Mouse (Mus musculus) adipocyte (in vitro differentiated cells): ENCODE results near the gene Rpl35.

ENCODE experiments used
- DNase-seq: peaks from one replicate; pipeline ENCODE4 v3.0.0-alpha.2; 2016; ENCODE audit warnings: low spot score

Gene Rpl35

DNA sequence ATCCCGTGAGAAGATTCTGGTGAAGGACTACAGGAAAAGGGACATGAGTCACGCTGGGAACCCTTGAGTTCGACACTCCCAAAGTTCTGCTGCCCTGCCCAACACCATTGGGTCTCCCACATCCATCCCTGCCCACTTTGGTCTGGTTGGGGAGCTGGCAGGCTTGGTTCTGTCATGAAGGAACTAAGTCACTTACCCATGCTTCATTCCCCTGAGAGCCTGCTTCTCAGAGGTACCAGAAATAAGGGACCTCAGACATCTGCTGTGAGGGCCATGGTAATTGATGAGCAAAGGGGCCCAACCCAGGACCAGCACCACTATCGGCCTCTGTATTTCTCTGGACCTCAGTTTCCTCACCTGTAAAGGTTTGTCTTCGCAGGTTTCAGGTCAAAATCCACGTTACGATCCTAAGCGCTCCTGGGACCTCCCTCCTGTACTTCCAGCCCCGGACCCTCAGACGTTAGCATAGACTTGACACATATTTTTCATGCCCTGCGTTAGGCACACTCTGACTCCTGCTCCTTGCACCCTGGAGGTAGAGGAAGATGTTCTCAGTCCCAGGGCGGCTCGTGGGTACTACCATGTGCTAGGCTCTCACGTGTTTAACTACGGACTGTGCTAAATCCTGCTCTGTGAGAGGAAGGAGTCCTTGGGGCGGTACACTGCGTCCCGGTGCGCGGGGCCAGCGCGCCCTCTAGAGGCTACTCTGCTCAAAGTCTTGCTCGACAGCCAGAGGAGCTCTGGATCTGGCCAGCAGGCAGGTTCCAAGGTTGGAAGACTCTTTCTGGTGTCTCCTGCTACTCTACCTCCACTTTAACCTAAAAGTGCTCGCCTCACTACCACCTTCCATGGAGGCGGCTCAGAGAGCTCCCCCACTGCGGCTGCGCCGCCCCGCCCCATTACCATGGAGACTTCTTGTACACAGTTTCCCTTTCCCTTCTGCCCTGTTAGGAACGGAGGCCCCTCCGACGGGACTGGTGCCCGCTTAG is 7.7 kb downstream of the Rpl35 start, which contains the start of gene Wdr38:
TSS of gene Wdr38 (plus strand) at position 91 of the 989 bp plus-strand sequence.
- peak; percentile 90 for DNase-seq

GRCm38 (mm10) chr2:38992452-38992851 is 13.0 kb downstream of the Rpl35 start:
- DNase-seq, result peak; percentile 50

DNA sequence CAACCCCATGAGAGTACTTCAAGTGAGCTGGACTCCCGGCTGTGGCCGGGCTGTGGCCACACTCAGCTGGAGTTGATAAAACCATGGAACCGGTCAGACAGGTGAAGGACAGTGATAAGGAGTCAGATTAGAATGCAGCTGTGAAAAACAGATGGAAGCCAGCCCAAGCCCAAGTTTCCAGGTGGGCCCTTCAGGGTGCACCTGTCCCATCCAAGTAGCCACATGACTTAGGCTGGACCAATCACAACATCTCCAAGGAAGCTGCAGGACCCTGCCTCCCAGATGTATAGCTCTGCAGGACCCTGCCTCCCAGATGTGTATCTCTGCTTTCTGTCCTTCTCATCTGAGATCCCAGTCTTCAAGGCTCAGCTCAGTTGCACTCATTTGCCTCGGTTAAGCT is 13.4 kb downstream of the Rpl35 start:
- no peak for DNase-seq

GRCm38 (mm10) chr2:38988929-38989328 is 16.5 kb downstream of the Rpl35 start:
- no peak for DNase-seq

GRCm38 (mm10) chr2:38987803-38988510 is 17.5 kb downstream of the Rpl35 start:
- peak; percentile 70 for DNase-seq

DNA sequence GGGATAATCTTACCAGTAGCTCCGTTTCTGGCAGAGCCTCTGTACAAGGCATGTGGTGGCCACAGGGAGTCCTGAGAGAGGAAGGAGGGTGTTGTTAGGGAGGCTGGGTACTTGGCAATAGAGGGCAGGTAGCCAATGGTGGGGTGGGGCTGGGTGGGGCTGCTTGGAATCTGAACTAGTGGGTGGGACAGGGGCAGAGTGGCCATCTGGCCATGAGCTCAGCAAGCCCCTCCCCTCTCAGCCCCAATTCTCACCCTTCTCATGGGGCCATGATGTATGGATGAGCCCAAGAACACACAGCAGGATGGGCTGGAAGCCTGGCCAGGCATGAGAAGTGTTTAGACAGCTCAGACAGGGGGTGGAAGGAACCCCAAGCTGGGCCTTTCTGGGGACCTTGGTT is 18.1 kb downstream of the Rpl35 start:
- DNase-seq, result peak; percentile 49

- peak; percentile 96 for DNase-seq
These were observed 18.8 kb downstream of the Rpl35 start for GRCm38 (mm10) chr2:38986580-38986979.

DNA sequence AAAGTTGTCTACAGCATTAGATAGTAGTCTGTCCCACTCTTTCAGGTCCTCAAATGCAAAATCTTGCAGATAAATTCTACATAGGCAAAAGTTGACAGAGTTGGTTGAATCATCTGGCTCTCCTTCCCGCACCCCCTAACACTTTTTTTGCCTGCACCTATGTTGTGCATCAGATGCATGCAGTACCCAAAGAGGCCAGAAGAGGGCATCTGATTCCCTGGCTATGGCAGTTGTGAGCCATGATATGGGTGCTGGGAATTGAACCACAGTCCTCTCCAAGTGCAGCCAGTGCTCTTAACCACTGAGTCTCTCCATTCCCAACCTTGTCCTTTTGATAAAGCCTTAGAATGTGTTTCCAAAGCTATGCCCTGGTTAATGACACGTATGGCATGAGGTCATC is 22.0 kb downstream of the Rpl35 start:
- no peak for DNase-seq

DNA sequence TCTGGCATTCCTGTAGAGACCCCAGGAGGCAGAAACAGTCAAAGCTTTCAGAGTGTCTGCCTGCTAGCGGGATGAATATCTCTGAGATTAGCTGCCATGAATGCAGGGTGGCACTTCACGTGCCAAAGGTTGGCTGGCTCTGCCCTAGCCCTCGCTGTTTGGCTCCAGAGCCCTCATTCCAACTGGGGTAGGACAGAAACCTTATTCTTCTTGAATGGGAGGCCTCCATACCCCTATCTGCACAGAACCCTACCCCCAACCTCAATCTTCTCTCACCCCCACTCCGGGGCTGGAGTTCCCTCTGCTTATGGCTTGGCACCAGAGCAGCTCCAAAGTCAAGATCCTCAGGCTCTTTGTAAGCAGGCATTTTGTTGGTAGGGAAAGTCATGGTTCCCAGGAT is 27.6 kb downstream of the Rpl35 start:
- no peak for DNase-seq

DNA sequence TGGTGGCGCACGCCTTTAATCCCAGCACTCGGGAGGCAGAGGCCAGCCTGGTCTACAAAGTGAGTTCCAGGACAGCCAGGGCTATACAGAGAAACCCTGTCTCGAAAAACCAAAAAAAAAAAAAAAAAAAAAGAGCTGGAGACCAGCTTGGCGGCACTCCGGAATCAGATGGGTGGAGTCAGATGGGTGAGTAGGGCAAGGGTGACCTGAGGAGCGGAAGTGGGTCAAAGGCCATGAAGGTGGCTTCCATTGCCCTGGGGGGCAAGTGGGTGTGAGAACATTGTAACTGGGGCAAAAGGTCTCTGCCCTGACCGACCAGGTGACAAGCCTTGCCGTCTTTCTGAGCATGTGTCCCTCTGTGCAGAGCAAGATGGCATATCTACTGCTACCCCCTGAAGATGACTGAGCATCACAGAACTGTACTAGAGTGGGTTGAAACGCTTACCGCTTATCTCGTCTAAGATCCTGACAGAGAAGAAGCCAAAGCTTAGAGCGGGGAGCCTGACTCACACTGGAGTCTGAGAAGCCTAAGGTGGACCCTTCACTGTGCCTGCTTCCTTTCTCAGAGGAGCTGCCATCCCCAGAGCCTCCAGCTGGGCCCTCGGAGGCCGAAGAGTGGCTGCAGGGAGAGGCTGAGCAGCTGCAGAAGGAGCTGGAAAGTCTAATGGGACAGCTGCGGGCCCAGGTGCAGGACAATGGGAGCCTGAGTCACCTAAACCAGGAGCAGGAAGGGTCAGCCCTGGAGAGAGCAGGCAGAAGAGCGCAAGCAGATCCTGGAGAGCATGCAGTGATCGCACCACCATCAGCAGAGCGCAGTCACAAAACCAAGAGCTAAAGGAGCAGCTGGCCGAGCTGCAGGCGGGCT is 29.3 kb downstream of the Rpl35 start:
- no peak for DNase-seq

DNA sequence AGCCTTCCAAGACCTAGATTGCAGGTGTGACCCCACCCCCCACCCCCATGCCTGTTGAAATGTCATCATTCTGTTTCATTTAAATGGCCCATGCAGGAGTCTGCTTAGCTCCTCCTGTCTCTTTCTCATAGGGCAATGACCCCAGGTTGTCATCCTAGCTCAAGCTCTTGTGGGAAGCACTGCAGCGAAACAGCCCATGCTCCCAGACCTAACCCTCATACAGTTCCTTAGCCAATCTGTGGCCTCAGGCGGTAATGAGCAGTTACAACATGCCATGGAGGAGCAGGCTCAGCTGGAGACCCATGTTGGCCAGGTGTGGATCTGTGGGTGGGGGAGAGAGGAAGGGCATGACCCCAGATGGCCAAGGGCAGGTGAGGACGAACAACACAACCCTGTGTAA is 30.2 kb downstream of the Rpl35 start:
- no peak for DNase-seq

DNA sequence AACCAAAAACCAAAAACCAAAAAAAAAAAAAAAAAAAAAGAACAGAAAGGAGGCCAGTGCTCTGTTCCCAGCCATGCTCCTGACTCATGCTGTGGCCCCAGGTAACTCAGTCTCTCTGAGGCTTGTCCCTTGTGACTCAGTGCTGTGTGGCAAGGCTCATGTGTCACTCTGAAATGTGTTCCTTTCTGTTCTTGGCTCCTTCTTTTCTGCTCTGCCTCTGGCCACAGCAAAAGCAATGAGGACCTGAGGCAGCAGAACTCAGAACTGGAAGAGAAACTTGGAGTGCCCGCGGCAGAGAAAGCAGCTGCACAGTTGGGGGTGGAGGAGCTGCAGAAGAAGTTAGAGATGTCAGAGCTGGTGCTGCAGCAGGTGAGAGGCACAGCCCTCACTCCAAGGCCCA is 31.3 kb downstream of the Rpl35 start:
- DNase-seq, result peak; percentile 55

GRCm38 (mm10) chr2:38973701-38974100 is 31.7 kb downstream of the Rpl35 start:
- DNase-seq, result no peak

DNA sequence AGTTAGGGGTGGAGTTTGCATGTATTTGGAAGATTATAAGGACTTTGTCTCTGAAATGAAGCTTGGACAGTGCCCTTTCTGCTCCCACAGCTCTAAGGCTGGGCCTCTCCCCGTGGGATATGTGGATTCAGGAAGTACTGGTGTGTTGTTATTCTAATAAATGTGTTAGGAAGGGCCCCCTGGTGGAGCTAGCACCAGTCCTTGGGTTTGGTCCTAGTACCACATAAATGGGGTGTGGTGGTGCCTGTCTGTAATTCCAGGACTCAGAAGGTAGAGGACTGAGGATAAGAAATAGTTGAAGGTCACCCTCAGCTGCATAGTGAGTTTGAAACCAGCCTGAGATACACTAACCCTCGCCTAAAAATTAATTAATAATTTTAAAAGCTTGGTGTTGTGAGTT is 32.2 kb downstream of the Rpl35 start:
- DNase-seq, result peak; percentile 42

- DNase-seq, result no peak
These were observed 35.4 kb downstream of the Rpl35 start for GRCm38 (mm10) chr2:38970057-38970456.

DNA sequence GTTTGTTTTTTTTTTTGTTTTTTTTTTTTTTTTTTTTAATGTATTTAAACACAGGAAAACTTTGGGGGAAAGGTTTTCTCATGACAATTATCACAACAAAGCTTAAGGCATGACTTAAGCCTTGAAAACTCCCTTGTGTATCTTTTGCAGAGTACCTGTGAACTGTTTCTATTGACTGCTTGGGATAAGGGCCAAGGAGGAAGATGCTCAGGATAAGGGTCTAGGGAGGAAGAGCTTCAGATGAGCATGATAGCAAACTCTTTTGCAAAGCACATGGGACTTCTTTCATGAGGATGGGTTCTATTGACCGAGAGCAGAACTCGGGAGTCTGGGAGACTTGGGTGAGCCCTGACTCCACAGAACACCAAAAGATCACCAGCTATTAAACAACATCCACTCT is 35.8 kb downstream of the Rpl35 start:
- no peak for DNase-seq

GRCm38 (mm10) chr2:38964198-38964597 is 41.2 kb downstream of the Rpl35 start:
- DNase-seq, result peak; percentile 52

GRCm38 (mm10) chr2:38957671-38958223 is 47.7 kb downstream of the Rpl35 start:
- DNase-seq, result no peak

- no peak for DNase-seq
These were observed 49.4 kb downstream of the Rpl35 start for GRCm38 (mm10) chr2:38956062-38956461.

GRCm38 (mm10) chr2:38953152-38953883 is 52.1 kb downstream of the Rpl35 start:
- peak; percentile 99 for DNase-seq
